Mouse (Mus musculus) kidney, embryonic 16.5 days (tissue): ENCODE data around the gene Cldn2. TPM values are rescaled to one million over a fixed set of nuclear protein-coding genes. Genes with fewer than 3 reads are reported as not detected.

Source experiments
- ATAC-seq: fragments of 200-750 bp; cut with Nextera tagmentation; 2 replicates; pipeline ENCODE4 v1.8.0; 2017; ENCODE audit warnings: moderate TSS enrichment; ENCODE audit not compliant: low FRiP score, low TSS enrichment
- H3K27ac ChIP-seq: fragments of 300-500 bp; sonication (generic); 2 replicates; pipeline ENCODE4 v1.5.1; 2014; ENCODE audit warnings: low read length
- H3K27me3 ChIP-seq: fragments of 300-500 bp; sonication (generic); 2 replicates; pipeline ENCODE4 v1.6.1; 2014; ENCODE audit warnings: low read length, control low read depth, mixed read lengths; ENCODE audit not compliant: insufficient read depth
- H3K36me3 ChIP-seq: fragments of 300-500 bp; sonication (generic); 2 replicates; pipeline ENCODE4 v1.6.1; 2014; ENCODE audit warnings: low read length, control low read depth, mixed read lengths; ENCODE audit not compliant: insufficient read depth
- H3K4me1 ChIP-seq: fragments of 300-500 bp; sonication (generic); 2 replicates; pipeline ENCODE4 v1.6.1; 2014; ENCODE audit warnings: low read length, control low read depth, mixed read lengths; ENCODE audit not compliant: insufficient read depth
- H3K4me2 ChIP-seq: fragments of 300-500 bp; sonication (generic); replicated peaks from 2 replicates; pipeline ENCODE4 v1.6.1; 2014; ENCODE audit warnings: low read depth, low read length
- H3K4me3 ChIP-seq: fragments of 300-500 bp; sonication (generic); 2 replicates; pipeline ENCODE4 v1.5.1; 2014; ENCODE audit warnings: mild to moderate bottlenecking, low read length
- H3K9ac ChIP-seq: fragments of 300-500 bp; sonication (generic); replicated peaks from 2 replicates; pipeline ENCODE4 v1.6.1; 2014; ENCODE audit warnings: low read length
- H3K9me3 ChIP-seq: fragments of 300-500 bp; sonication (generic); 2 replicates; pipeline ENCODE4 v1.6.1; 2016; ENCODE audit warnings: low read length, control low read depth
- WGBS: fragments of 180-500 bp; shearing (Covaris S2); extraction: QIAGEN DNeasy Blood & Tissue Kit; methylation state at CpG from one replicate; pipeline ENCODE4 v1.1.7; 2014; 5-methylcytosine and 5-hydroxymethylcytosine counted together
- polyA plus RNA-seq: library from polyadenylated mRNA; unstranded; fragments of >200 nt; fragmentation: Nextera tagmentation; extraction: Ambion mirVana; gene quantifications from 2 replicates; pipeline ENCODE4 v1.2.1, GENCODE M21; 2015

The Cldn2 gene
- polyA plus RNA-seq, 1 experiment from 2014 or later: 64.7 TPM

DNA sequence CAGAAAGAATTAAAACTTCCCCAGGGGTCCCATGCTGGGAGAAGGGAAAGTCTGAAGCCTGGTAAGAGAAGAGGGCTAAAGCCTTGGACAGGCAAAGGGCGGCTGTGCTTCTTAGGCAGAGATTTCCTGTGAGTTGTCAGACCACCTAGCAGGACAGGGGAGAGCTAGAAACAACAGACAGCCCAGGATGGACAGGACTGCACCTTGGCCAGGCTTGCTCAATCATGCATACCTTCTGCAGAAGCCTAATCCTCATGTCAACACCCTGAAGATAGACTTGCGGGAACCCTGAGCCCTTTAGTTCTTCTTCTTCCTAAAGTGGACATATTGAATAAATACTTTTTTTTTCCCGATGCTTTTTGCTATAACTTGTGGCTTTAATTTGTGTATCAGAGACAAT, 675 bp upstream of the Cldn2 start:
- no peaks in the 10 kb centered on the region for H3K9me3 ChIP-seq
- peak; percentile 78 for ATAC-seq
- H3K27ac ChIP-seq: no peak overlapping the region
- H3K4me3 ChIP-seq: no peak overlapping the region
- no peaks in the 10 kb centered on the region for H3K4me1 ChIP-seq
- H3K4me2 ChIP-seq: no peak overlapping the region
- H3K27me3 ChIP-seq: peaks cover 14% of the 10 kb centered on the region
- 78% methylated on average over 3 of the region's 3 CpGs for WGBS
- no peak overlapping the region for H3K9ac ChIP-seq
- H3K36me3 ChIP-seq: no peaks in the 10 kb centered on the region

DNA sequence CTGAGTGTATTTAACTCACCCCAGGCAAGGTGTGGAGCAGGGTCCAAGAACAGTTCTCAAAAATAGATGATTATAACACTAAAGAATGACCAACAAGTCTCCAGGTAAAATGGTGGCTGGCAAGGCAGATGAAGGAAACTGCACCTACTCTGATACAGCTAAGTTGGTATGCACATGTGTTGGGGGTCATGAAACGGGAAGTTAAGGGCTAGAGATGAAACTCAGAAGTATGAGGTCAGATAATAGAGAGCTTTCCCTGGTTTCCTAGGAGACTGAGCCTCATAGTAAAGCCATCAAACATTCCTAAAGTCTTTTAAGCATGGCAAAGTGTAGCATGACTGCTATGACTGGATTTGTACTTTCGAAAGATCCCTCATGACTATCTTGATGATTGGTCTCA, 2.4 kb downstream of the Cldn2 start:
- Histone ChIP-seq H3K36me3 (no peaks in the 10 kb centered on the region), H3K9me3 (no peaks in the 10 kb centered on the region), H3K27me3 (peaks cover 8% of the 10 kb centered on the region), H3K9ac (no peak overlapping the region), H3K4me1 (no peaks in the 10 kb centered on the region), H3K4me3 (no peak overlapping the region), H3K27ac (no peak overlapping the region), H3K4me2 (no peak overlapping the region)
- no peak for ATAC-seq
- WGBS: 73% methylated on average over 2 of the region's 2 CpGs

DNA sequence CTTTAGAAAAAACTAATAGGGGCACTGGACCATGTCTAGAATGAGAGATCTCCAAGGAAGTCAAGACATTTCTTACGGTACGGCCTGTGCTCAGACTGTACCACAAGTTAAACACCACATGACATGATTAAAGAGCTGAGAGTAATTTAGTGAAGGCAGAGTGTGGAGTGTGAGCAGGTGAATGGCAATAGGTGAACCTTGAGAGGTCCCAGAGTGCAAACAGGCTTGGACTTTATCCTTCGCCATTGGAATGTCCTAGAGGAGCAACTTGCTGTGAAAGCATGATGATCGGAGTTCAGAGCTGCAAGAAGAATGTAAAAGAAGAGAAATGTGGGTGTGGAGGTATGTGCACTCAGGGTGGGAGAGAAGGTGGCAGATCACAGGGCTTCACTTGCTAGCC, 5.3 kb downstream of the Cldn2 start:
- Histone ChIP-seq H3K4me1 (no peaks in the 10 kb centered on the region), H3K4me2 (no peak overlapping the region), H3K4me3 (no peak overlapping the region), H3K9me3 (no peaks in the 10 kb centered on the region), H3K9ac (no peak overlapping the region), H3K27me3 (peaks cover 18% of the 10 kb centered on the region), H3K27ac (no peak overlapping the region), H3K36me3 (no peaks in the 10 kb centered on the region)
- ATAC-seq: peak; percentile 64
- WGBS: 71% methylated on average over 4 of the region's 4 CpGs

DNA sequence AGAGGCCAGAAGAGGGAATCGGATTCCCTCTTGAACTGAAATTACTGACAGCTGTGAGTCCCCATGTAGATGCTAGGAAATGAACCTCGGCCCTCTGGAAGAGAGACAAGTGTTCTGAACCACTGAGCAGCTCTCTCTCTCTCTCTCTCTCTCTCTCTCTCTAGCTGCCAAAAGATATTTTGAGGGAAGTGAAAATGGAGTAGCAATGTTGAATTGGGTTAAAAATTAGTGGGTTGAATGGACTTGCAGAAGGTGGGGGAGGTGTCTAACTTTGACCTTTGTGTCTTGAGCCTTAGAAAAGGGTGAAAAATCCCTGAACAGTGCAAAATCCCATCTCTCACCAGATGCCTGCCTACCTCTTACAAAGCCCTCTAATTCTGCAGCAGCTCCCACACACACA, 6.8 kb downstream of the Cldn2 start:
- Histone ChIP-seq H3K9ac (no peak overlapping the region), H3K36me3 (no peaks in the 10 kb centered on the region), H3K4me2 (no peak overlapping the region), H3K27ac (peak overlapping the region; percentile 69), H3K4me1 (no peaks in the 10 kb centered on the region), H3K27me3 (peaks cover 15% of the 10 kb centered on the region; the same call in 1 of the 2 replicates), H3K9me3 (no peaks in the 10 kb centered on the region), H3K4me3 (no peak overlapping the region)
- ATAC-seq: no peak
- WGBS: 76% methylated on average over 2 of the region's 2 CpGs

DNA sequence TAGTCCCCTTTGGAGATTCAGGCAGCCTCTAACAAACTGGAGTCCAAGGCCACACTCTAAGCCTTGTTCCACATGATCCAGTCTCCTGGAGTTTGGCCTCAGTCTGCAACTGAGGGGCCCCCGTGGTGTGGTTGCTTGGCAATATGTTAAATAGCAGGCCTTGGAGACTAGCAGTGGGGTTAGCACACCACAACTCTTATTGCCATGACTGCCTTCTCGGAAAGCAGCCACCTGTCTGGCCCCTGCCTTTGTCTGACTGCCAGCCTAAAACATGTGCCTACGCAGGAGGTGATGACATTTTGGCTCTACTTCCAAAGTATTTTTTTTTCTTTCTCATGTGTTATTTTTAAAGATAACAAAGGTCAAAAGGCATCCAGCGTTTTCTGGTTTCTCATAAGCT, 7.5 kb downstream of the Cldn2 start:
- peak overlapping the region; percentile 69 for H3K27ac ChIP-seq
- no peaks in the 10 kb centered on the region for H3K36me3 ChIP-seq
- no peaks in the 10 kb centered on the region for H3K4me1 ChIP-seq
- no peak overlapping the region for H3K4me2 ChIP-seq
- no peaks in the 10 kb centered on the region for H3K9me3 ChIP-seq
- H3K27me3 ChIP-seq: peaks cover 15% of the 10 kb centered on the region; the same call in 1 of the 2 replicates
- H3K4me3 ChIP-seq: no peak overlapping the region
- no peak overlapping the region for H3K9ac ChIP-seq
- peak; percentile 74 for ATAC-seq
- WGBS: 52% methylated on average over 4 of the region's 4 CpGs

DNA sequence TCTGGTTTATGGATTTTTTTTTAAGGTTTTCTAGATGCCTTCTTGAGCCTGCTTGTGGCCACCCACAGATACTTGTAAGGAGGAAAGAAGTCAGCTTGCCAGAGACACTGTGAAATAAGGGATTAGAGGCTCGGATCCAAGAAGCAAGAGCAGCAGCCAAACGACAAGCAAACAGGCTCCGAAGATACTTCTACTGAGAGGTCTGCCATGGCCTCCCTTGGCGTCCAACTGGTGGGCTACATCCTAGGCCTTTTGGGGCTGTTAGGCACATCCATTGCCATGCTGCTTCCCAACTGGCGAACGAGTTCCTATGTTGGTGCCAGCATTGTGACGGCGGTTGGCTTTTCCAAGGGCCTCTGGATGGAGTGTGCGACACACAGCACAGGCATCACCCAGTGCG, 7.9 kb downstream of the Cldn2 start:
- no peaks in the 10 kb centered on the region for H3K9me3 ChIP-seq
- WGBS: 93% methylated on average over 10 of the region's 10 CpGs
- peaks cover 15% of the 10 kb centered on the region; the same call in 1 of the 2 replicates for H3K27me3 ChIP-seq
- no peaks in the 10 kb centered on the region for H3K36me3 ChIP-seq
- ATAC-seq: no peak
- peak overlapping the region; percentile 8; the same call in 1 of the 2 replicates for H3K4me3 ChIP-seq
- H3K27ac ChIP-seq: peak overlapping the region; percentile 8; the same call in 1 of the 2 replicates
- no peak overlapping the region for H3K9ac ChIP-seq
- H3K4me1 ChIP-seq: no peaks in the 10 kb centered on the region
- H3K4me2 ChIP-seq: 0 out of 2 replicates have a peak overlapping the region, but pooled peaks have one; percentile 4

DNA sequence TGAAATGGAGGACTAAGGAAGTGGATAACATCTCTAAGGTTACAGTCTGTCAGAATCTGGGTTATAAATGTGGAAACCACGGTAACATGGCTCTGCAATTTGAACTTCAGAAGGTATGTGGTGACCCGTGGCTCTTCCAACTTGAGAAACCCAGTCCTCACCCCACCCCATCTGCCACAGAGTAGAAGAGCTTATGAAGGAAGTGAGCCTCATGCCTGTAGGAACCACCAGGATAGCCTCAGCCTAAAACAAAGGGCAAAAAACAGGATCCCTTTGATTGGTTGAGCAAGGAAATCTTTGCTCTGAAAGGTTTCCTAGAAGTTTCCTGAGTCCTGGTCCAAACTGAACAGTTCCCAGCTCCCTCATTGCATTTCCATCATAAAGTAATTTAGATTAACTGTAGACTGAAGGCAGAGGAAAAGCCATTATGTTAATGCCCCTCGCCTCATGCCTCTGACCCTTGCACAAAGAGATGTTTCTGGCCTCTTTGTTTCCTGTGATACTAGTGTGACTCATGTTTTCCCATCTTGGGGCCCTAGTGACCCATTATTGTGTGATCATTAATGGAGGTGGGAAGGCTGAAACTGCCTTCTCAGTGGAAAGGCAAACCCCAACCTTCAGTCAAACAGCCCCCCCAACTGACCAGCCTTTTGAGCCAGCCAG, 12.1 kb downstream of the Cldn2 start:
- 45% methylated on average over 3 of the region's 3 CpGs for WGBS
- no peak overlapping the region for H3K4me2 ChIP-seq
- no peaks in the 10 kb centered on the region for H3K9me3 ChIP-seq
- H3K27me3 ChIP-seq: peaks cover 20% of the 10 kb centered on the region; the same call in 1 of the 2 replicates
- H3K9ac ChIP-seq: no peak overlapping the region
- no peaks in the 10 kb centered on the region for H3K4me1 ChIP-seq
- no peak overlapping the region for H3K4me3 ChIP-seq
- no peaks in the 10 kb centered on the region for H3K36me3 ChIP-seq
- H3K27ac ChIP-seq: no peak overlapping the region
- no peak for ATAC-seq

DNA sequence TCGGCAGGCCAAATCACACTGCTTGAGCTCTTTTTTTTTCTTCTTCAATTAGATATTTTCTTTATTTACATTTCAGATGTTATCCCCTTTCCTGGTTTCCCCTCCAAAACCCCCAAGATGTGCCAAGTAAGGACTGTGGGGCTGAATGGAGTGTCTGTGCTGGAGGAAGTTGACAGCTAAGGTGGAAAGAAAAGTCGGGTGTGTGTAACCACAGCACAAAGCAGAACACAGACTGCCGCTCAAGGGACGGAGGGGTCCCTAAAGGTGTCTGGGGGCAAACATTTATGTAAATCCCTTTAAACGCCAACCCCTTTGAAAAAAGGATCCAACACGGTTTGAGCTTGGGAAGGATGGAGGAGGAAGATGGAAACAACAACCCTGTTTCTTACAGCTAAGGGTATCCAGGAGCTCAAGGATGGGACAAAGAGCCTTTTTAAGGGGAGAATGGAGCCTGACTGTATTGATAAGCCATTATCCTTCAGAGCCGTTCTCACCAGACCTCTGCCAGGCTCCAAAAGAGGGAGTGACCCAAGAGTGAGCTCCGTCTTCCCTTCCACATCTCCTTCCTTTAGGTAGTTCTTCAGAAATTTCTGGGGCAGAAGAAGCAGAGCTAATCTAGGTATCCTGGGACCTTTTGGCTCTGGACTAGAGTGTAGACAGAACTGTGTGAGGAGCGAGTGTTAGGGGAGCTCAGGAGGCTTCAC, 12.8 kb downstream of the Cldn2 start:
- WGBS: 79% methylated on average over 9 of the region's 9 CpGs
- Histone ChIP-seq H3K4me3 (no peak overlapping the region), H3K9me3 (no peaks in the 10 kb centered on the region), H3K36me3 (no peaks in the 10 kb centered on the region), H3K4me2 (no peak overlapping the region), H3K4me1 (no peaks in the 10 kb centered on the region), H3K9ac (no peak overlapping the region), H3K27ac (no peak overlapping the region), H3K27me3 (peaks cover 17% of the 10 kb centered on the region; the same call in 1 of the 2 replicates)
- no peak for ATAC-seq

DNA sequence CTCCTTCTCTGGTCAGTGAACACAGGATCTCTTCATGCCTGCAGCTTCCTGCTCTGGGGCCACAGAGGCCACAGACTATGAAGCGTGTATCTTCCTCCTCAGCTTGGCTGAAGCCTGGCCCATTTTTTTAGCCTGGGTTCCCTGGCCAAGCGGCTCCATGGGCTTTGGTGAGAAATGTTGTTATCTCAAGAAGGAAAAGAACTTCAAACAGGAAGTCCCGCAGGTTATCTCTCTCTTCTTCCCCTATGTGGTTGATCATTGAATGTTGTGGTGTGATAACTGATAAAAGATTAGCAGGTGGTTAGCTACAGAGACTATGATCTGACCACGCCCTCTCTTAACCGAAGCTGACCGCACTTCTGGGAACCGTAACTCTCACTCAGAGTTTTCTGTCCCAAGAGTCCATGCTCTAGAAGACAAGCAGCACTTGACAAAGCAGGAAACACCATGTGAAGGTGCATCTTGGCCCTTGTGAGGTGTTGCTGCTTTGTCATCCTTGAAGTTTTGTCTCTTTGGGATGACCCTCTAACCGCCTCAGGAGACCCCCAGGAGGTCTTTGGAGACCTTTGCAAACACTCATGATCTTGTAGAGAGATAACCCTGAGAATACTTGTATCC, 13.5 kb downstream of the Cldn2 start:
- H3K4me1 ChIP-seq: no peaks in the 10 kb centered on the region
- H3K9ac ChIP-seq: no peak overlapping the region
- H3K9me3 ChIP-seq: no peaks in the 10 kb centered on the region
- no peaks in the 10 kb centered on the region for H3K36me3 ChIP-seq
- H3K27me3 ChIP-seq: peaks cover 17% of the 10 kb centered on the region; the same call in 1 of the 2 replicates
- no peak overlapping the region for H3K27ac ChIP-seq
- WGBS: 86% methylated on average over 8 of the region's 8 CpGs
- H3K4me2 ChIP-seq: no peak overlapping the region
- H3K4me3 ChIP-seq: no peak overlapping the region
- ATAC-seq: no peak

DNA sequence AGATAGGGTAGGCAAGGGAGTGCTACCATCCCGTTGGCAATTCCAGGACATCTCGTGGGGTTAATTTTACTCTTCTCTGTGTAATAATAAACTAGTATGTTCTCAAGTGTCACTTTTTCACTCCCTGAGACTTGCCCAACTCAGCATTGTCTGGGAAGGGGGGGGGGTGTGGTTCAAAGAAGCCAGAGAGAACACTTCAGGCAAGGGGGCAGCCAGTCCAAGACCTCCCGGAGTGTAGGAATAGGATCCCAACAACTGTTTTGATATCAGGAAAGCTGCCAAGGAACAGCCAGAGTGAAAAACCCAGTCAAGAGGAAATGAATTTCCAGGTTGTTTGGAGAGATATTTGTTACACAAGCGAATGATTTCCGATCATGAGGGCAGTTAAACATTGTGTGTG, 14.6 kb downstream of the Cldn2 start:
- no peaks in the 10 kb centered on the region for H3K4me1 ChIP-seq
- H3K36me3 ChIP-seq: no peaks in the 10 kb centered on the region
- peak; percentile 61; the same call in 1 of the 2 replicates for ATAC-seq
- H3K9me3 ChIP-seq: no peaks in the 10 kb centered on the region
- peaks cover 12% of the 10 kb centered on the region; the same call in 1 of the 2 replicates for H3K27me3 ChIP-seq
- H3K4me2 ChIP-seq: no peak overlapping the region
- WGBS: 45% methylated on average over 5 of the region's 5 CpGs
- no peak overlapping the region for H3K4me3 ChIP-seq
- H3K9ac ChIP-seq: no peak overlapping the region
- no peak overlapping the region for H3K27ac ChIP-seq
